Mouse (Mus musculus) frontal cortex, postnatal 36 days (tissue): Measurements from ENCODE around the gene C1qbp.

Source experiments
- DNase-seq, 2 experiments: peaks; one replicate each; pipeline ENCODE4 v3.0.0; 2022; ENCODE audit warnings: low spot score in 2 of 2

The C1qbp gene

GRCm38 (mm10) chr11:70973947-70974346 is 8.9 kb downstream of the C1qbp start:
- no peak for DNase-seq

- DNase-seq, result no peak
Observed at GRCm38 (mm10) chr11:70972586-70972985, 10.2 kb downstream of the C1qbp start.

GRCm38 (mm10) chr11:70970560-70971540 is 12.0 kb downstream of the C1qbp start:
- no peak for DNase-seq

GRCm38 (mm10) chr11:70969821-70970559 is 12.8 kb downstream of the C1qbp start, which contains the start of the genes Nup88 and Rpain:
Gene Nup88 (minus strand): TSS chr11:70969973.
Gene Rpain (plus strand): TSS chr11:70970213.
- peak; percentile 92 to 96 for DNase-seq

GRCm38 (mm10) chr11:70969271-70969794 is 13.5 kb downstream of the C1qbp start:
- DNase-seq, result no peak

- no peak for DNase-seq
Observed at GRCm38 (mm10) chr11:70964222-70964907, 18.5 kb downstream of the C1qbp start.

- no peak for DNase-seq
Observed at GRCm38 (mm10) chr11:70960786-70961554, 21.9 kb downstream of the C1qbp start.

- no peak for DNase-seq
Observed at GRCm38 (mm10) chr11:70954711-70955110, 28.1 kb downstream of the C1qbp start.

GRCm38 (mm10) chr11:70944935-70945817 is 37.6 kb downstream of the C1qbp start:
- no peak for DNase-seq

- no peak for DNase-seq
Observed at GRCm38 (mm10) chr11:70943651-70944050, 39.2 kb downstream of the C1qbp start.

- no peak for DNase-seq
Observed at GRCm38 (mm10) chr11:70942596-70942995, 40.2 kb downstream of the C1qbp start.

GRCm38 (mm10) chr11:70935316-70935715 is 47.5 kb downstream of the C1qbp start:
- no peak for DNase-seq

- DNase-seq, result no peak
Observed at GRCm38 (mm10) chr11:70931461-70931860, 51.4 kb downstream of the C1qbp start.
